Mouse (Mus musculus): ENCODE results near the gene Man2a2.

The Man2a2 gene

GRCm38 (mm10) chr7:80369967-80370431 lies 1.2 kb downstream of the Man2a2 start:
- no peak for DNase-seq (ENCODE audit: low spot score in 2 of 2)

DNA sequence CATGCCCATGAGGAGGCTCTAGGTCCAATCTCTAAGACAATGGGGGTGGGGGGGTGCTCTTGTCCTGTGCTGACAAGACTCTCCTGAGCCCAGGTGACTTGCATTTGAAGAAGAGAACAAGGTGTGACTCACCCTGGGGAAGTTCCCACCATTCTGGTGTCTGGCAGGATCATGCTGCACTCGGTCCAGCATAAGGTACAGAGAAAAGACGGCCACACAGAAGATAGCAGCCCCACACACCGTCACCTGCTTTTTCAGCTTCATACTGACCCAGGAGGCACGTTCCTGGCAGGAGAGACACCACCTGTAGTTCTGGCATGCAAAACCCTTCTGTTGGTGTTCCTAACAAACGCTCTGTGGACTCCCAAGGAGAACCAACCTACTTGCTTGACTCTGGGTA lies 1.7 kb downstream of the Man2a2 start:
- DNase-seq (ENCODE audit: low spot score in 2 of 2) = no peak

DNA sequence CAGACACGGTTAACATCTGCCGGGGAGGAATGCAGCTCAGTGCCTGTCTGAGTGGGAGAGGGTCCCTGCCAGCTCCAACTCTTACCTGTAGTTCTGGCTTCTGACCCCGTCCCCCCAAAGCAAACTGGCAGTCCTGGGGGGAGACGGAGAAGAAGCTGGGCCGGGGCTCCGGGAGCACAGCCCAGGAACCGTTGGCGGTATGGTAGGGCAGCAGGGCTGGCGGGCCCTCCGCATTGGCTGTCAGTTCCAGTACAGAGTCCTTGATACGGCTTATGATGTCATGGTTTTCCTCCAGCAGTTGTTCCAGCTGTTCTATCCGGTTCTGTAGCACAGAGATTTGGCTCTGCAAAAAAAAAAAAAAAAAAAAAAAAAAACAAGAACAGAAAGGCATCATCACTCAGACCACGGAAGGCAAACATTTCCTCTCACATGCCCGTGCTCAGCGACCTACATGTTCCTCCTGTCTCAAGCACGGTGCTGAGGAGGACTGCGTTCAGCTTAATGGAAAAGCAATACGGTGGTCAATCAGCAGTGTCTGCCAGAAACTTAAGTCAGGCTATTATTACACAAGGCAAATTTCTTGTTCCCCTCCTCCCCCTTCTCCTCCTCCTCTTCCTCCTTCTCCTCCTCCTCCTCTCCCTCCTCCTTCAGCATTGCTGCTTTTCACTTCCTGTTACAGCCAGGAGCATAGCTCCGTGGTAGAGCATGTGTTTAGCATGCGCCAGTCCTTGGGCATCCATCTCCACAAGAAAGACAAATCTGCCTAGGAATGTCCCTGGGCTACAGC lies 2.3 kb downstream of the Man2a2 start:
- no peak for DNase-seq (ENCODE audit: low spot score in 2 of 2)

GRCm38 (mm10) chr7:80368009-80368408 lies 3.2 kb downstream of the Man2a2 start:
- no peak for DNase-seq (ENCODE audit: low spot score in 2 of 2)

- DNase-seq (ENCODE audit: low spot score in 2 of 2) = no peak
Measured at GRCm38 (mm10) chr7:80367232-80367631, 3.9 kb downstream of the Man2a2 start.

DNA sequence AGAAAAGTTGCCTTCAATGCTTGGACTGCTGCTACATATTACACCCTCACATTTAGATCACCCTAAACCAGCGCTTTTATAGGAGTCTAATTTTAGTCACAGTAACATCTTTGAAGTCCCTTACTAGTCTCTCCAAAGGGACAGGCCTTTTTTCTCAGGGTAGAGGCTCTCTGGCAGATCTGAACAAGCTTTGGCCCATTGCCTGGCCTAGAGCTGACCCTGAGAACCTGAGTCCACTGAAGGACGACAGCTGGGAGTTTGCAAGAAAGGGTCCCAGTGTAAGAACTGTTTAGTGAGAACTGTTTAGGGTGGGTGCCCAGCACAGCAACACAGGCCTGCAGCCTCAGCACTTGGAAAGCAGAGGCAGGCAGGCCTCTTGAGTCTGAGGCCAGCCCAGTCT lies 5.4 kb downstream of the Man2a2 start:
- DNase-seq (ENCODE audit: low spot score in 2 of 2) = no peak

GRCm38 (mm10) chr7:80360435-80360834 lies 10.7 kb downstream of the Man2a2 start:
- DNase-seq (ENCODE audit: low spot score in 2 of 2) = no peak

DNA sequence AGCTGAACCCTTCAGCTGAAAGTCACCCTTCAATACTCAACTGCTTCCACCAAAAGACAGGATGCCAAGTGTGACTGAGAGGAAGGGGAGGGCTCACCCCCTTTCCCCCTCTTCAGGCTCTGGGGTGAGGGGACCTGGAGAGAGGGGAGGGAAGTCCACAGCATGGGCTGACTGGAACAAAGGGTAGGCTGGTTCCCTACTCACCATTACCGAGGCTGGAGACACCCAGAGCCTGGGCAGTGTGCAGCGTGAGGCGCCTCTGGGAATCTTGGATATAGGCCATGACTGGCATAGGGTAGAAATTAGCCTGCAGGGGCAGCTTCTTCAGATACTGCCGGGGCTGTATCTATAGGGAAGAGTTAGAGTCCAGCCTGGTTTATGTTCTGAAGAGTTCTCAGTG lies 13.1 kb downstream of the Man2a2 start:
- no peak for DNase-seq (ENCODE audit: low spot score in 2 of 2)

DNA sequence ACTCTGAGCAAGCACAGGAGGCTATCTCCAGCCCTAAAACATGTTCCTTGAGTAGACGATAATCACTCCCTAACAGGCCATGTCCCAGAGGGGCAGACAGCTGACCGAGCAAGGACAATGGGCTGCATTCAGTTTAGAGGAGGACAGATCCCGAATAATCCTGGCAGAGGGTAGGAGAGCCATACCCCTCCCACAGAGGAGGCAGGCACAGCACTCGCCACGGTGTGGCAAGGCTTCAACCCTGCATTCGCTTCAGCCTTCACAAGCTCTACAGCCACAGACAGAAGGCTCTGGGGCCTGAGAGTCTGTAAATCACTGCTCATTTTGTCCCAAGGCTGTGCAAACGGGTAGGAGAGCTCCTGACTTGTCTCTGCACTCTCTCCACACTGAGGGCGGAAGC lies 14.0 kb downstream of the Man2a2 start:
- DNase-seq (ENCODE audit: low spot score in 2 of 2) = no peak

DNA sequence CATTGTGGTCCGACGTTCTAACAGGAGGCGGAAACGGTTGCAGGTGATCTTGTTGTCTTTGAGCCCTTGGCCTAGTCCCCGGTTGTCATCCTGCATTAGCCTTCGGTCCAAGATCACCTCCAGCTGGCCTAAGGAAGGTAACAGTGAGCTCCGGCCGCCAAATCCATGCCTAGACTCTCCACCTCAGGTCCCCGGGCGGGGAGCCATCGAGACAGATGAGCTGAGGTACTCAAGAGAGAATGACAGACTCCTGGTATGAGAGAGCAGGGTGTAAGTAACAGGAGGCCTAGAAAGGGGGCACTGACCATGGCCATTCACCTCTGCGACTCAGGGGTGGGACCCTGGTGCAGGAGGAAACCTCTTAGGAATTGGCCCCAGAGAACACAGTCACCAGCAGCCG lies 14.8 kb downstream of the Man2a2 start:
- DNase-seq (ENCODE audit: low spot score in 2 of 2) = no peak

DNA sequence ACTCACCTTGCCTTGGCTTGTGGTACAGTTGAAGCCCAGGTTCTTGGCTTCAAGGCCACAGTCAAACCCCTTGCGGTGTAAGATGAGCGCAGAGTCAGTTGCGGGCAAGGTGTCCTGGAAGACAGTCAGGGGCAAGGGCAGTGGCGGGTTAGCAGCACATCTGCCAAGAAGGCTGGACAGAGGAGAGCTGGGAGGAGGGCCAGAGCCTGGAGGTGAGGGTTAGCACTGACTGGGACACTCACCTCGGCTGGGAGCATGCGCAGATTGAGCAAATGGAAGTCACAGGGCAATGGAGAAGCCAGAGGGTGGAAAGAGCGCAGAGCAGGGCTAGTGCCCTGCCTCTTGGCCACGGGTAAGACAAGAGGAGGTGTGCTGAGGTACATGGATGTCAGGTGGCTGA lies 18.3 kb downstream of the Man2a2 start:
- DNase-seq (ENCODE audit: low spot score in 2 of 2) = no peak

- DNase-seq (ENCODE audit: low spot score in 2 of 2) = no peak
Measured at GRCm38 (mm10) chr7:80350808-80351207, 20.4 kb downstream of the Man2a2 start.

DNA sequence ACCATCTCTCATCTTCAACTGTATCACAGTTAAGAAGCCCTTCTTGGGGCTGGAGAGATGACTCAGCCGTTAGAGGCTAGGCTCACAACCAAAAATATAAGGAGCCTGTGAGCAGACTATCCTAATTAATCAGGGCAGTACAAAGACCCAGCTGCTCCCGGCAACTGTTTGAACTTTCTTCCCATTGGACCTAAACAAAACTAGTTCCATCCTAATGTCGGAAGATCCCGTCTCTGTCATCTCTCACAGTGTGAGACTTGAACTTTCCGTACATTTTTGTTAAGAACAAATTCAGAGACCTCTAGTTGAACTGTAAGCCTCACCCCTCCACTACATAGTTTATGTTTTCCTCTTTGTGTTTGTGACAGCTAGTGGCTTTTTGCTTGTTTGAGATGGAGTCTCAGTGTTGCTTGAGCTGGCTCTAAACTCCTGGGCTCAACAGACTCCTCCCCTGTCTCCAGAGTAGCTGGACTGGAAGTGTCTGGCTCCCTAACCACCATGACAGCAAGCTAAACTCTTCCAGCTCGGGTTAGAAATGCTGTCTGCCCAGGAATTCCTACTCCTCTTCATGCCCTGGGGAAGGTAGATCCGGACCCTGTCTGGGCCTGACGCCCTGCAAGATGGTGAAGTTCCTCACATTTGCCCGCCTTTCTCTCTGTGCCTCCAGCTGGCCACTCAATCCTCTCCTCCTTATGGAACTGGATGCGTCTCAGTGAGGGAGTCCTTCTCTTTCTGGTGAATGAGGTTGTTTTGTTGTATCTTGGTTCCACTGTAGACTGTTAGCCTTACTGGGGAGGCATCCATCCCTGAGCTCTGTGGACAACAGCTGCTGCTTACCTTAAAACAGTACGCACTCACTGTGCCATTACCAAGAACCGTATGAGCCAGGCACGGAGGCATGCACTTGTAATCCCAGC lies 23.2 kb downstream of the Man2a2 start:
- no peak for DNase-seq (ENCODE audit: low spot score in 2 of 2)

DNA sequence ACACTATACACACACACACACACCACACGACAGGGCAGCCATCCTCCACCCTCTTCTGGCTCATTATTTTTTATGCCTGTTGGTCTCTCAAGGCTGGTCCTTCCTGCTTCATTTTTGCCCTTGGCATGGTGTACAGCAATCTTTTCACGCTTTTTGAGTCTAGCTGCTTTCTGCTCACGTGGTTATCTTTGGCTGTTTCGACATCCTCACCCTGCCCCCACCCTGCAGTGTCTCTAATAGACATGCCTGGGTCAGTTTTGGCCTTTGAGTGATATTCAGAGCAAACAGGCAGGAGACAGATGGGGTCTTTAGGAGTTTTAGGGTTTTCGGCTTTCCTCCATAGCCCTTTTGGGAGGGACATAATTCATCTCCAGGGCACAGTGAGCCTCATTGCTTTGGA lies 24.3 kb downstream of the Man2a2 start:
- no peak for DNase-seq (ENCODE audit: low spot score in 2 of 2)

DNA sequence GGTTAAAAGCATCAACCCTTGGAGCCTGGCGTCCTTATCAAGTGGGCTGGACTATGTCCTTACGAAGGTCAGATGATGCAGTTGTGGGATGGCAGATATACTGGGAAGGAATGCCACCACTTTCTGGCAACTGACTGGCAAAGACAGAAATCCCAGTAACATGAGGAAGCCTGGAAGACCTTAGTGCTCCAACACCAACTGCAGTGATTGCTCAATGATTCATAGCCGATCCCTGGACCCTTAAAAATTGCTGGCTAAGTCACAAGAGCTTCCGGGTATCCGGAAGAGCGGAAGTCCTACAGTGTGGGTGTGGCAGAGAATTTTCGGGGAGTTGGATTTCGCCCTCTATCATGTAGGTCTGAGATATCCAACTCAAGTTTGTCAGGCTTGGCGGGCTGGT lies 25.0 kb downstream of the Man2a2 start:
- DNase-seq (ENCODE audit: low spot score in 2 of 2) = no peak

DNA sequence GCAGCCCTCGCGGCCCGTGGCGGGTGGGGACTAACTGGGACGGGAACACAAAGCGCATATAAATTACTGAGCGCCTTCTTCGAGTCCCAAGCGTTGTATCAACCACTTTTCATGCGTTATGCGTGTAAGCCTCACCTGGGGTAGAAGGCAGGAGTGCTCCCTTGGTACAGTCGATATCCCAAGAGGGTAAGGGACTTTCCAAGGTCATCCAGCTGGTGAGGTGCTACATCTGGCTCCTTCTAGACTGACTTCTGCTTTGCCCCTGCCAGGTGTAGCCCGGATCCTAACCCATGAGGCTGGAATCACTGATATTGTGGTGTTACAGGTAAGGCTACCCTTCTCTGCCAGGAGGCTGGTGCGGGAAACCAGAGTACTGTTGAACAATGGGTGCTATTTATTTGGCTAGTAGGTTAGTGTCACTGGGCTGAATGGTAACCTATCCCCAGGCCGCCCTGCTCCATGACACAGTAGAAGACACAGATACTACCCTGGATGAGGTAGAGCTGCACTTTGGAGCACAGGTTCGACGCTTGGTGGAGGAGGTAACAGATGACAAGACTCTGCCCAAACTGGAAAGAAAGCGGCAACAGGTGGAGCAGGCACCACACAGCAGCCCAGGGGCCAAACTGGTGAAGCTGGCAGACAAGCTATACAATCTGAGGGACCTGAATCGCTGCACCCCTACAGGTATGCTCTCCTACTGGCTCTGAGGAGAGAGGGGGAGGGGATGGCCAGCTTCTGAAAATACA lies 27.7 kb downstream of the Man2a2 start:
- DNase-seq (ENCODE audit: low spot score in 2 of 2) = no peak

DNA sequence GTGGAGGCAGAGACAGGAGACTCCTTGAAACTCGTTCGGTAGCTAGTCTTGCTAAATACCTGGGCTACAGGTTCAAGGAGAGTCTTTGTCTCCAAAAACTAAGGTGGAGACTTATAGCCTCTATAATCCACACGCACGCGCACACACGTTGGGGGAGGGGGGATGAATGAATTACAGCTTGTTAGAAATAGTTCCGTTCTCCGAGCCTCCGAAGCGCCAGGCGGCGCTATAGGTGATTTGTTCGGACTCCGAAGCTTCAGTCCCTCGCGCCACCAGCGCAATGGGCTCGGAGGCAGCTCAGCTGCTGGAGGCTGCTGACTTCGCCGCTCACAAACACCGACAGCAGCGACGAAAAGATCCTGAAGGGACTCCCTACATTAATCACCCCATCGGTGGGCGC lies 28.3 kb downstream of the Man2a2 start, which contains the start of gene Hddc3:
Hddc3 (plus strand) TSS at position 247 of the 400 bp plus-strand sequence.
- DNase-seq (ENCODE audit: low spot score in 2 of 2) = peak; percentile 93 to 98

- DNase-seq (ENCODE audit: low spot score in 2 of 2) = no peak
Measured at GRCm38 (mm10) chr7:80341793-80342192, 29.4 kb downstream of the Man2a2 start.

GRCm38 (mm10) chr7:80340793-80341192 lies 30.4 kb downstream of the Man2a2 start, which contains the start of gene Unc45a:
TSS of gene Unc45a (minus strand) at chr7:80341005.
- DNase-seq (ENCODE audit: low spot score in 2 of 2) = peak; percentile 80 to 86

DNA sequence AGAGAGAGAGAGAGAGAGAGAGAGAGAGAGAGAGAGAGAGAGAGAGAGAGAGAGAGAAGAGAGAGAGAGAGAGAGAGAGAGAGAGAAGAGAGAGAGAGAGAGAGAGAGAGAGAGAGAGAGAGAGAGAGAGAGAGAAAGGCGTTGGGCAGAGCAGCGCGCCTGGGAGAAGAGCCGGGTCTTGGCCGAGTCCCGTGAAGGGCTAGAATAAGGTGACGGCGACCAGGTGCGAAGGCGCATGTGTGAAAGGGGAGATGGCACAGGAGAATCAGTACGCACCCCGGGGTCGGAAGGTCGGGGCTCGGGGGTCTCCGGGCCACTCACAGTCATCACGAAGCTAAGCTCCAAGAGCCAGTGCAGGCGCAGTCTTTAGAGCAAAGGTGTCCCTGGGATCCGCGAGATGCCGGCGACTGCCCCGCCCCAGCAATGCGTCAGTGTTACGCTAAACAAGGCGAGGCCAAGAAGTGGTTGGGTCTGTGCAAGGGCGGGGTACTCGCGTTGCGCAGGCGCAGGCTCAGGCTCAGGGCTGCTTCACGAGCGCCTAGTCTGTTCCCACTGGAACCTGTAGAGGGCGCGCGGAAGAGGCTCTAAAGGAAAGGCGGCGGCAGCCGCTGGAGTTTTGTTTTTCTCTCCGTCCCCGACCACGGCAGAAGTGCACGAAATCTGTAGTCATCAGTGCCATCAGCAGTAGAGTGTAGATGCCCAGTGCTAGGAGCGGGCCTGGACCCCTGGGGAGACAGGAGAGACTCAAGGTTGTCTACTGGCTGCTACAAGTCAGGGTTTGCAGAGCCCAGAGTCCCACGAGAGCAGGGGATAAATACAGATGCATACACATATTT lies 31.2 kb downstream of the Man2a2 start:
- DNase-seq (ENCODE audit: low spot score in 2 of 2) = peak; percentile 97 to 100

- DNase-seq (ENCODE audit: low spot score in 2 of 2) = no peak
Measured at GRCm38 (mm10) chr7:80339371-80339770, 31.8 kb downstream of the Man2a2 start.

Data from spleen, postnatal 4 days (tissue).